Mouse (Mus musculus) bone marrow macrophage, adult 2 months (primary cell): ENCODE measurements around the gene Gm4787.

Experiments used
- CTCF ChIP-seq: IDR thresholded peaks from 2 replicates; pipeline ENCODE4 v1.5.1; 2012; ENCODE audit warnings: low read depth, mild to moderate bottlenecking, low read length, moderate library complexity
- POLR2A ChIP-seq: IDR thresholded peaks from 2 replicates; pipeline ENCODE4 v1.6.1; 2012; ENCODE audit warnings: mild to moderate bottlenecking, low read depth, low read length, borderline replicate concordance

- TF ChIP-seq POLR2A, result no peak
- TF ChIP-seq CTCF, result no peak
Measured at GRCm38 (mm10) chr12:81421846-81422245, 42.6 kb upstream of the Gm4787 start, which contains the start of gene Adam4.
